Mouse (Mus musculus): ENCODE measurements at regions not wholly inside any gene's neighbourhood (a gene's known extent, or its start where the extent isn't known, plus 50 kb on each side); places are given as distances from the start of the nearest gene placed in this dataset.
A peak's percentile ranks its signal among the peaks of the same experiment; 100 is the strongest.

GRCm38 (mm10) chr1:91632906-91633493, 92.7 kb downstream of the Asb1 start:
- Histone ChIP-seq H3K4me2 (peak overlapping the region; percentile 36), H3K9me3 (no peaks in the 10 kb centered on the region), H3K27ac (peak overlapping the region; percentile 78), H3K36me3 (no peaks in the 10 kb centered on the region), H3K4me3 (no peak overlapping the region), H3K27me3 (no peaks in the 10 kb centered on the region), H3K4me1 (peaks cover 38% of the 10 kb centered on the region), H3K9ac (0 out of 2 replicates have a peak overlapping the region, but pooled peaks have one; percentile 11)
- ATAC-seq (ENCODE audit: insufficient number of reproducible peaks, insufficient read depth, low FRiP score, low TSS enrichment, low read depth) = peak; percentile 68
- WGBS = 27% methylated on average over 15 of the region's 15 CpGs

GRCm38 (mm10) chr1:91636571-91636970, 96.2 kb downstream of the Asb1 start:
- ATAC-seq (ENCODE audit: insufficient number of reproducible peaks, insufficient read depth, low FRiP score, low TSS enrichment, low read depth) = no peak
- Histone ChIP-seq H3K9ac (no peak overlapping the region), H3K36me3 (no peaks in the 10 kb centered on the region), H3K27ac (no peak overlapping the region), H3K4me3 (no peak overlapping the region), H3K27me3 (no peaks in the 10 kb centered on the region), H3K9me3 (no peaks in the 10 kb centered on the region), H3K4me1 (peaks cover 27% of the 10 kb centered on the region), H3K4me2 (no peak overlapping the region)
- 91% methylated on average over 2 of the region's 2 CpGs for WGBS

GRCm38 (mm10) chr1:91640551-91640950, 100.2 kb downstream of the Asb1 start:
- Histone ChIP-seq H3K4me1 (peaks cover 5% of the 10 kb centered on the region), H3K36me3 (no peaks in the 10 kb centered on the region), H3K27ac (no peak overlapping the region), H3K4me3 (no peak overlapping the region), H3K27me3 (no peaks in the 10 kb centered on the region), H3K9me3 (no peaks in the 10 kb centered on the region), H3K9ac (no peak overlapping the region), H3K4me2 (no peak overlapping the region)
- no peak for ATAC-seq (ENCODE audit: insufficient number of reproducible peaks, insufficient read depth, low FRiP score, low TSS enrichment, low read depth)
- WGBS = 52% methylated on average over 5 of the region's 5 CpGs

GRCm38 (mm10) chr1:91658991-91659441, 118.7 kb downstream of the Asb1 start:
- no peaks in the 10 kb centered on the region for H3K36me3 ChIP-seq
- no peak overlapping the region for H3K9ac ChIP-seq
- H3K9me3 ChIP-seq = no peaks in the 10 kb centered on the region
- peak overlapping the region; percentile 69 for H3K27ac ChIP-seq
- no peak for ATAC-seq (ENCODE audit: insufficient number of reproducible peaks, insufficient read depth, low FRiP score, low TSS enrichment, low read depth)
- no peaks in the 10 kb centered on the region for H3K27me3 ChIP-seq
- H3K4me1 ChIP-seq = peaks cover 26% of the 10 kb centered on the region
- no peak overlapping the region for H3K4me2 ChIP-seq
- no peak overlapping the region for H3K4me3 ChIP-seq
- 38% methylated on average over 14 of the region's 15 CpGs for WGBS

GRCm38 (mm10) chr1:91659486-91659885, 119.1 kb downstream of the Asb1 start:
- peak overlapping the region; percentile 69 for H3K27ac ChIP-seq
- H3K4me3 ChIP-seq = no peak overlapping the region
- WGBS = 51% methylated on average over 8 of the region's 8 CpGs
- no peaks in the 10 kb centered on the region for H3K9me3 ChIP-seq
- H3K4me1 ChIP-seq = peaks cover 26% of the 10 kb centered on the region
- H3K4me2 ChIP-seq = no peak overlapping the region
- H3K9ac ChIP-seq = no peak overlapping the region
- no peaks in the 10 kb centered on the region for H3K27me3 ChIP-seq
- H3K36me3 ChIP-seq = no peaks in the 10 kb centered on the region
- ATAC-seq (ENCODE audit: insufficient number of reproducible peaks, insufficient read depth, low FRiP score, low TSS enrichment, low read depth) = peak; percentile 49; the same call in 1 of the 2 replicates

GRCm38 (mm10) chr1:91663289-91663688, 122.9 kb downstream of the Asb1 start:
- Histone ChIP-seq H3K4me2 (no peak overlapping the region), H3K27me3 (no peaks in the 10 kb centered on the region), H3K36me3 (no peaks in the 10 kb centered on the region), H3K4me3 (no peak overlapping the region), H3K27ac (no peak overlapping the region), H3K4me1 (peaks cover 18% of the 10 kb centered on the region), H3K9me3 (no peaks in the 10 kb centered on the region), H3K9ac (no peak overlapping the region)
- no peak for ATAC-seq (ENCODE audit: insufficient number of reproducible peaks, insufficient read depth, low FRiP score, low TSS enrichment, low read depth)
- WGBS = 82% methylated on average over 2 of the region's 2 CpGs

- Histone ChIP-seq H3K9ac (no peak overlapping the region), H3K27ac (no peak overlapping the region), H3K36me3 (no peaks in the 10 kb centered on the region), H3K4me2 (no peak overlapping the region), H3K9me3 (no peaks in the 10 kb centered on the region), H3K4me1 (peaks cover 17% of the 10 kb centered on the region), H3K27me3 (no peaks in the 10 kb centered on the region), H3K4me3 (no peak overlapping the region)
- no peak for ATAC-seq (ENCODE audit: insufficient number of reproducible peaks, insufficient read depth, low FRiP score, low TSS enrichment, low read depth)
- 72% methylated on average over 9 of the region's 12 CpGs for WGBS
Measured at GRCm38 (mm10) chr1:91664622-91665021, 124.3 kb downstream of the Asb1 start.

- Histone ChIP-seq H3K9ac (no peak overlapping the region), H3K27ac (no peak overlapping the region), H3K4me2 (no peak overlapping the region), H3K36me3 (no peaks in the 10 kb centered on the region), H3K9me3 (no peaks in the 10 kb centered on the region), H3K27me3 (no peaks in the 10 kb centered on the region), H3K4me1 (peaks cover 24% of the 10 kb centered on the region), H3K4me3 (no peak overlapping the region)
- WGBS = 35% methylated on average over 6 of the region's 6 CpGs
- no peak for ATAC-seq (ENCODE audit: insufficient number of reproducible peaks, insufficient read depth, low FRiP score, low TSS enrichment, low read depth)
Measured at GRCm38 (mm10) chr1:91668530-91668929, 128.2 kb downstream of the Asb1 start.

GRCm38 (mm10) chr1:91670980-91671379, 130.3 kb upstream of the Twist2 start:
- H3K4me2 ChIP-seq = no peak overlapping the region
- no peaks in the 10 kb centered on the region for H3K36me3 ChIP-seq
- no peak overlapping the region for H3K4me3 ChIP-seq
- 26% methylated on average over 13 of the region's 13 CpGs for WGBS
- H3K9me3 ChIP-seq = no peaks in the 10 kb centered on the region
- ATAC-seq (ENCODE audit: insufficient number of reproducible peaks, insufficient read depth, low FRiP score, low TSS enrichment, low read depth) = no peak
- peak overlapping the region; percentile 81 for H3K27ac ChIP-seq
- no peaks in the 10 kb centered on the region for H3K27me3 ChIP-seq
- H3K4me1 ChIP-seq = peaks cover 24% of the 10 kb centered on the region
- no peak overlapping the region for H3K9ac ChIP-seq

GRCm38 (mm10) chr1:91674082-91674655, 127.1 kb upstream of the Twist2 start:
- Histone ChIP-seq H3K36me3 (no peaks in the 10 kb centered on the region), H3K9me3 (no peaks in the 10 kb centered on the region), H3K4me2 (no peak overlapping the region), H3K9ac (no peak overlapping the region), H3K4me1 (peaks cover 17% of the 10 kb centered on the region), H3K4me3 (no peak overlapping the region), H3K27ac (no peak overlapping the region), H3K27me3 (no peaks in the 10 kb centered on the region)
- WGBS = 88% methylated on average over 6 of the region's 6 CpGs
- ATAC-seq (ENCODE audit: insufficient number of reproducible peaks, insufficient read depth, low FRiP score, low TSS enrichment, low read depth) = no peak

- H3K27ac ChIP-seq = no peak overlapping the region
- H3K4me1 ChIP-seq = peaks cover 8% of the 10 kb centered on the region
- no peaks in the 10 kb centered on the region for H3K27me3 ChIP-seq
- H3K4me3 ChIP-seq = no peak overlapping the region
- no peak for ATAC-seq (ENCODE audit: insufficient number of reproducible peaks, insufficient read depth, low FRiP score, low TSS enrichment, low read depth)
- H3K36me3 ChIP-seq = no peaks in the 10 kb centered on the region
- H3K4me2 ChIP-seq = no peak overlapping the region
- H3K9ac ChIP-seq = no peak overlapping the region
- H3K9me3 ChIP-seq = no peaks in the 10 kb centered on the region
- WGBS = 34% methylated on average over 3 of the region's 3 CpGs
Measured at GRCm38 (mm10) chr1:91677062-91677461, 124.2 kb upstream of the Twist2 start.

GRCm38 (mm10) chr1:91678789-91679188, 122.5 kb upstream of the Twist2 start:
- H3K4me1 ChIP-seq = peaks cover 8% of the 10 kb centered on the region
- no peak overlapping the region for H3K4me2 ChIP-seq
- no peak overlapping the region for H3K4me3 ChIP-seq
- 51% methylated on average over 4 of the region's 4 CpGs for WGBS
- no peak overlapping the region for H3K9ac ChIP-seq
- no peaks in the 10 kb centered on the region for H3K9me3 ChIP-seq
- H3K36me3 ChIP-seq = no peaks in the 10 kb centered on the region
- ATAC-seq (ENCODE audit: insufficient number of reproducible peaks, insufficient read depth, low FRiP score, low TSS enrichment, low read depth) = no peak
- H3K27me3 ChIP-seq = no peaks in the 10 kb centered on the region
- peak overlapping the region; percentile 48; the same call in 1 of the 2 replicates for H3K27ac ChIP-seq
